Mouse (Mus musculus) heart, postnatal 0 days (tissue): ENCODE results near the gene Pcca. TPM values are rescaled to one million over a fixed set of nuclear protein-coding genes. Genes with fewer than 3 reads are reported as not detected.

ENCODE experiments used
- ATAC-seq: fragments of 200-750 bp; cut with Nextera tagmentation; 2 replicates; pipeline ENCODE4 v1.8.0; 2017; ENCODE audit warnings: low read depth, moderate number of reproducible peaks, moderate library complexity; ENCODE audit not compliant: insufficient read depth
- DNase-seq: peaks from one replicate; pipeline ENCODE4 v3.0.0-alpha.2; 2016; ENCODE audit warnings: low spot score
- H3K27ac ChIP-seq: fragments of 300-500 bp; sonication (generic); 2 replicates; pipeline ENCODE4 v1.5.1; 2014; ENCODE audit warnings: low read depth, mild to moderate bottlenecking
- H3K27me3 ChIP-seq: fragments of 300-500 bp; sonication (generic); 2 replicates; pipeline ENCODE4 v1.6.1; 2014; ENCODE audit warnings: low read length, mixed read lengths; ENCODE audit not compliant: control insufficient read depth, insufficient read depth
- H3K36me3 ChIP-seq: fragments of 300-500 bp; sonication (generic); replicated peaks from 2 replicates; pipeline ENCODE4 v1.6.1; 2014; ENCODE audit warnings: low read length, mixed read lengths; ENCODE audit not compliant: control insufficient read depth, insufficient read depth
- H3K4me1 ChIP-seq: fragments of 300-500 bp; sonication (generic); 2 replicates; pipeline ENCODE4 v1.6.1; 2014; ENCODE audit warnings: antibody characterized with exemption; ENCODE audit not compliant: control insufficient read depth, insufficient read depth
- H3K4me2 ChIP-seq: fragments of 300-500 bp; sonication (generic); 2 replicates; pipeline ENCODE4 v1.6.1; 2014; ENCODE audit warnings: low read depth, mild to moderate bottlenecking, low read length, moderate library complexity
- H3K4me3 ChIP-seq: fragments of 300-500 bp; sonication (generic); 2 replicates; pipeline ENCODE4 v1.5.1; 2014; ENCODE audit warnings: low read depth, low read length
- H3K9ac ChIP-seq: fragments of 300-500 bp; sonication (generic); replicated peaks from 2 replicates; pipeline ENCODE4 v1.6.1; 2014; ENCODE audit warnings: low read depth, low read length, mixed read lengths
- H3K9me3 ChIP-seq: fragments of 300-500 bp; sonication (generic); replicated peaks from 2 replicates; pipeline ENCODE4 v1.6.1; 2016; ENCODE audit warnings: low read length; ENCODE audit not compliant: control insufficient read depth
- CTCF ChIP-seq: IDR thresholded peaks from 2 replicates; pipeline ENCODE4 v1.5.1; 2016; ENCODE audit warnings: antibody characterized with exemption, control low read depth, low read depth
- EP300 ChIP-seq: IDR thresholded peaks from 2 replicates; pipeline ENCODE4 v1.6.1; 2016; ENCODE audit warnings: antibody characterized with exemption, low read depth
- WGBS: fragments of 180-500 bp; shearing (Covaris S2); extraction: QIAGEN DNeasy Blood & Tissue Kit; methylation state at CpG from one replicate; pipeline ENCODE4 v1.1.7; 2014; 5-methylcytosine and 5-hydroxymethylcytosine counted together
- polyA plus RNA-seq: library from polyadenylated mRNA; unstranded; fragments of >200 nt; fragmentation: Nextera tagmentation; extraction: Ambion mirVana; gene quantifications from 2 replicates; pipeline ENCODE4 v1.2.1, GENCODE M21; 2015
- total RNA-seq: library from RNA; depleted of rRNA; stranded (reverse); fragments of >200 nt; gene quantifications from 2 replicates; pipeline ENCODE4 v1.2.3, GENCODE M21; 2014; ENCODE audit warnings: low replicate concordance

The Pcca gene
- total and polyA plus RNA-seq, 2 experiments from 2014 or later: 17.0 to 31.2 TPM

DNA sequence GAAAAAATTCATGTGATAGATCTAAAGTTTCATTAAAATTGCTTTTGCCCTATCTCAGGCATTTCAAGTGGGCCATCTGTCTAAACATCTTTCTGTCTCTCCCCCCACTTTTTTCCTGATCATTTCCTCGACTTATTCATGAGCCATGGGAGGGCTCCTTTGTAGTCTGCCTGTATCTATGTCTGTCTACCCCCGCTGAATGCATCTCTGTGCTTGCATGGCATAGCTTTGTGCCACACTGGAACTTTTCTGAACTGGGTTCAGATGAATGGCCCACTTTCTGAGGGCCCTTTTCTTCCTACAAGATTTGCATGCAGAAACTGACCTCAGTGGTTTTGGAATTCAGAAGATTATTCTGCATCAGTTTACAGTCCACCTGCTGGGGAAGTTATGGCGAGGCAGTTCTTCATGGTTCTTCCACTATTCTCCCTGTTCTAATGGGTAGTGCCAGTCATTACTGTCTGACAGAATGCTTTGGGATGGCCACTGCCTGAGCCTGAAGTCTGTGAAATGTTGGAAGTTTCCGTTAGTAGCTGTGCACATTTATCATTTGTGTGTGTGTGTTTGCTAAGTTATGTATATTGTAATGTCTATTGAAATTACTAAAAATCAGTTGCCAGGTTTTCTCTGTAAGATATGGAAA lies 195.4 kb downstream of the Pcca start:
- no peak overlapping the region for H3K9ac ChIP-seq
- WGBS: 72% methylated on average over 4 of the region's 4 CpGs
- no peaks in the 10 kb centered on the region for H3K9me3 ChIP-seq
- no peak overlapping the region for H3K27ac ChIP-seq
- H3K4me2 ChIP-seq: no peak overlapping the region
- TF ChIP-seq EP300: no peak
- no peak for TF ChIP-seq CTCF
- DNase-seq (no peak), ATAC-seq (no peak)
- no peaks in the 10 kb centered on the region for H3K27me3 ChIP-seq
- H3K36me3 ChIP-seq: no peaks in the 10 kb centered on the region
- no peak overlapping the region for H3K4me3 ChIP-seq
- H3K4me1 ChIP-seq: no peaks in the 10 kb centered on the region

DNA sequence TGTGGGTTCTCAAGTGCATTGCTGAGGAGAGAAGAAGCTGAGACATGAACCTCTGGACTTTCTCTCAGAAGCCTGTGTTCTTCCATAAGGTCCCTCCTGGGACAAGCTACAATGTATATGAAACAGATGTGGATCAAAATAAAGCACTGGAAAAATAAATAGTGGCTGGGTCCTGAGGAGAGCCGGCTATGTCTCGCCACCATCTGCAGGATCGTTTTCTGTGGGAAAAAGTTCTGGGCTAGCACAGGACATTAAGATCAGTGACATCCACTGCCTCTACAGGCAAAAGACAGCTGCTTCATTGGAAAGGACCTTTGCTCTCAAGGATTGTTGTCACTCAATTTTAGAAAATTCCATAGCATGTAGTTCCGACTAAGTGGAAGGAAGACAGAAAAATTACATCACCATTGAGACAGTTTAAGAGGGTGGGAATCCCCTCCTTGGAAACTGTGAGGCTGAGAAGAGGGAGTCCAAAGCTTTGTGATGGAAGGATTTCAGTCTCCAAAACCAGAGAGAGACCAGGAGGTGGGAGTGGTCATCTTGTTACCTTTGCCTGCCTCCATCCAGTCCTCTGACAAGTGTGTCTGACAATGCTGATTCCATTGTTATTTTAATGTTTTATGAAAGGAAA lies 196.9 kb downstream of the Pcca start:
- TF ChIP-seq CTCF (no peak), EP300 (no peak)
- no peaks in the 10 kb centered on the region for H3K27me3 ChIP-seq
- H3K4me1 ChIP-seq: no peaks in the 10 kb centered on the region
- H3K27ac ChIP-seq: no peak overlapping the region
- H3K36me3 ChIP-seq: no peaks in the 10 kb centered on the region
- no peak for DNase-seq
- no peaks in the 10 kb centered on the region for H3K9me3 ChIP-seq
- 56% methylated on average over 4 of the region's 4 CpGs for WGBS
- no peak overlapping the region for H3K9ac ChIP-seq
- no peak for ATAC-seq
- H3K4me2 ChIP-seq: no peak overlapping the region
- no peak overlapping the region for H3K4me3 ChIP-seq

DNA sequence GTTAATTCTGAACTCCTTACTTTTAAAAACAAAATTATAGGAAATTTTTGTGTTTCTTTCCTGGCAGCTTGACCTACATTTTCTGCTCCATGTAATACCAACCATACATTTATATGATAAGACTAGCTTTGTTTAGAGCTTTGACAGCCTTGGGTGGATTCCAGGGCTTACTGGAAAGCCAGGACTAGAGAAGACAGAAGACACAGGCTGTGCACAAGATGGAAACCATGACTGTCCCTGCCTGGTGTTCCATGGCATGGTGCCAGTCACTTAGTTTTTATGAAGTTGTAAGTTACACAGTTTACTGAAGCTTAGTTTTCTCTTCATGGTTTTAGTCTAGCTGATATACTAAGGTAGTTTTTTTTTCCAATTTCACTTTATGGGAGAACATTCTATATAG lies 202.7 kb downstream of the Pcca start:
- no peaks in the 10 kb centered on the region for H3K9me3 ChIP-seq
- no peak for ATAC-seq
- H3K27ac ChIP-seq: no peak overlapping the region
- no peaks in the 10 kb centered on the region for H3K27me3 ChIP-seq
- no peaks in the 10 kb centered on the region for H3K4me1 ChIP-seq
- no peak overlapping the region for H3K4me3 ChIP-seq
- no peak overlapping the region for H3K9ac ChIP-seq
- H3K36me3 ChIP-seq: no peaks in the 10 kb centered on the region
- no peak for TF ChIP-seq CTCF
- no peak for TF ChIP-seq EP300
- DNase-seq: peak; percentile 15
- no peak overlapping the region for H3K4me2 ChIP-seq

DNA sequence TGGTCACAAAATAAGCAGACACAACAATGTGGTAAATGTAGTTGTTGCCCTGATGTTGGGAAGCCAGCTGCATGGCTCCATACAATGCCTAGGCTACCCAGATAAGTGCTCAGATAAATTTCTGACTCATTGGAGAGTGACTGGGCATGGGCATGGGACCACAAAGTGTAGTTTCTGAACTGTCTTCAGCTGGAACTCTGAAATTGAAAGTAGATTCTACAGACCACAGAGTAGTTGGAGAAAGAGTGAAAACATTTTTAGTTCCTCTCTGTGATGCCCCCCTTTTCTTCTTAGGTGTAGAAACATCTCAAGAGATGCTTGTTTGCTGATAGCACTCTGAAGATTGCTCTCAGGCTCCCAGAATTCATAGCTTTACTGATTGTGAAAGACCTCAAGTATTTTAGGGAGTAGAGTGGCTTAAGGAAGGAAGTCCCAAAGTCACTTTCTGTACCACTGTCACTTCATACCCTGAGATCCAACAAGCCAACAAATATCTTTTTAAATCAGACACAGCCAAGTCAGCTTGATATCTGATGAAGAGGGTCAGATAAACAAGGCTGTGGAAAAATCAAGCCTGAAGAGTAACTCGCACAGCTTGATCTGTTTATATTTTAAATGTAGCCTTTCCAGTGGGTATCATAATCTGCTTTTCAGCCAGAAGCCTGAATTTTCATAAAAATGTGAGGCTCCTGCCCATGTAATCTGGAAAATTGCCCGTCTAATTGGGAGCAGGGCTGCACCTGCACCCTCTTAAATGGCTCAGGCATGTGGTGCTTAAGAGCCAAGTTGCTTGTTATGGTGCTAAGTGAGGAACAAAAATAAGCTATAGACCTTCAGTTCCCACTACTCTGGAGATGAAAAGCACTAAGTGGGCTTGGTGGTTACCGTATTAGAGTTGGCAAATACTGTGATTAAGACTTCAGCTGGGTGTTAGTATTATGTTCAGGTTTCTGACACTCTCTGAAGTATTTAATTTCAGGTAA lies 214.0 kb downstream of the Pcca start:
- no peaks in the 10 kb centered on the region for H3K36me3 ChIP-seq
- DNase-seq (no peak), ATAC-seq (no peak)
- no peak overlapping the region for H3K4me2 ChIP-seq
- TF ChIP-seq CTCF (no peak), EP300 (no peak)
- no peak overlapping the region for H3K27ac ChIP-seq
- H3K27me3 ChIP-seq: no peaks in the 10 kb centered on the region
- no peaks in the 10 kb centered on the region for H3K9me3 ChIP-seq
- WGBS: 66% methylated on average over 3 of the region's 3 CpGs
- H3K4me1 ChIP-seq: no peaks in the 10 kb centered on the region
- no peak overlapping the region for H3K4me3 ChIP-seq
- H3K9ac ChIP-seq: no peak overlapping the region

DNA sequence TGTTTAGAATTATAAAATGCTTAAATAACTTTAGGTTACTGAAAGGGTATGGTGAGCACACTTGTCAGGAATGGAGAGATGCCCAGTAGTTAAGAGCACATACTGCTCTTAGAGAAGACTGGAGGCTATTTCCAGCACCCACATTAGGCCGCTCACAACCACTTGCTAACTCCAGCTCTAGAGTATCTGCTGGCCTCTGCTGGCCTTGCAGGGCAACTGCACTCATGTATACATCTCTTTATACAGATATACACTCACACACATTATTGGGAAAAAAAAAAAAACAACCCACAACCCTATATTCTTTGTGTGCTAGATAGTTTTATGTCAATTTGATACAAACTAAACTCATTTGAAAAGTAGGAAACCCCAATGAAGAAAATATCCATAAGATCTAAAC lies 217.4 kb downstream of the Pcca start:
- no peak for ATAC-seq

More for the DNA sequence above, 217.4 kb downstream of the Pcca start:
- TF ChIP-seq CTCF: no peak
- no peak for TF ChIP-seq EP300
- Histone ChIP-seq H3K4me2 (no peak overlapping the region), H3K4me1 (no peaks in the 10 kb centered on the region), H3K27me3 (no peaks in the 10 kb centered on the region), H3K4me3 (no peak overlapping the region), H3K36me3 (no peaks in the 10 kb centered on the region), H3K9ac (no peak overlapping the region), H3K9me3 (no peaks in the 10 kb centered on the region), H3K27ac (no peak overlapping the region)
- WGBS: 92% methylated on average over 1 of the region's 1 CpGs
- DNase-seq: no peak
